Mouse (Mus musculus): Measurements from ENCODE around the gene Snx22. TPM values are rescaled to one million over a fixed set of nuclear protein-coding genes. Genes with fewer than 3 reads are reported as not detected.

Snx22 gene
- polyA plus RNA-seq, 1 experiment from 2014 or later = 9.0 TPM

GRCm38 (mm10) chr9:66061656-66062055, 7.9 kb downstream of the Snx22 start:
- peak overlapping the region; percentile 71 for H3K4me2 ChIP-seq (replicated peaks)
- DNase-seq (ENCODE audit: low spot score) = no peak
- no peaks in the 10 kb centered on the region for H3K9me3 ChIP-seq (ENCODE audit: control insufficient read depth, low read length)
- 85% methylated on average over 3 of the region's 3 CpGs for WGBS
- H3K36me3 ChIP-seq (replicated peaks; ENCODE audit: control insufficient read depth, insufficient read depth) = peaks cover 41% of the 10 kb centered on the region
- H3K4me1 ChIP-seq (replicated peaks; ENCODE audit: control insufficient read depth, insufficient read depth, low read length) = peaks cover 18% of the 10 kb centered on the region
- peak overlapping the region; percentile 80; the same call in 1 of the 2 replicates for H3K4me3 ChIP-seq (replicated peaks; ENCODE audit: low read length)
- peak overlapping the region; percentile 84; the same call in 1 of the 2 replicates for H3K9ac ChIP-seq
- no peaks in the 10 kb centered on the region for H3K27me3 ChIP-seq (ENCODE audit: control insufficient read depth, insufficient read depth, low read length)
- ATAC-seq (ENCODE audit: low FRiP score) = no peak
- no peak overlapping the region for H3K27ac ChIP-seq

- Histone ChIP-seq H3K27me3 (ENCODE audit: control insufficient read depth, insufficient read depth, low read length) (no peaks in the 10 kb centered on the region), H3K36me3 (replicated peaks; ENCODE audit: control insufficient read depth, insufficient read depth) (peaks cover 35% of the 10 kb centered on the region), H3K9ac (peak overlapping the region; percentile 84), H3K4me2 (replicated peaks) (peak overlapping the region; percentile 71), H3K4me3 (replicated peaks; ENCODE audit: low read length) (peak overlapping the region; percentile 80), H3K27ac (no peak overlapping the region), H3K4me1 (replicated peaks; ENCODE audit: control insufficient read depth, insufficient read depth, low read length) (peaks cover 18% of the 10 kb centered on the region), H3K9me3 (ENCODE audit: control insufficient read depth, low read length) (no peaks in the 10 kb centered on the region)
- no peak for ATAC-seq (ENCODE audit: low FRiP score)
- no peak for DNase-seq (ENCODE audit: low spot score)
- WGBS = 24% methylated on average over 4 of the region's 4 CpGs
Measured at GRCm38 (mm10) chr9:66060986-66061385, 8.5 kb downstream of the Snx22 start.

DNA sequence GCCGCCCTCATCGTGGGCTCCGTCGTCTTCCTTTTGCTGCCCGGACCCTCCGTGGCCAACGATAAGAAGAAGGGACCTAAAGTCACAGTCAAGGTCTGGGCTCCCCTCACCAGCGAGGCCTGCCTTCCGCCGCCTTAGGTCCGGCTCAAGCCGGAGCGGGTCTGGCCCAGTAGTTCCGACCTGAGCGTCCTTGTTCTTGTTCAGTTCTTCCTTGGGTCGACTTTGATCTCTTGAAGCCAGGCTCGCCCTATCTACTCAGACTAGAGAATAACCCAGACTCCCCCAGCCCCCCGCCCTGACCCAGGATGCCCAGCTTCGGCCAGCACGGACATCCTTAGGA, 9.2 kb downstream of the Snx22 start:
- peak; percentile 71 for ATAC-seq (ENCODE audit: low FRiP score)
- H3K9me3 ChIP-seq (ENCODE audit: control insufficient read depth, low read length) = no peaks in the 10 kb centered on the region
- peak overlapping the region; percentile 80 for H3K4me3 ChIP-seq (replicated peaks; ENCODE audit: low read length)
- DNase-seq (ENCODE audit: low spot score) = no peak
- H3K4me2 ChIP-seq (replicated peaks) = peak overlapping the region; percentile 71
- peak overlapping the region; percentile 87 for H3K27ac ChIP-seq
- H3K9ac ChIP-seq = peak overlapping the region; percentile 84
- H3K36me3 ChIP-seq (replicated peaks; ENCODE audit: control insufficient read depth, insufficient read depth) = peaks cover 28% of the 10 kb centered on the region
- H3K27me3 ChIP-seq (ENCODE audit: control insufficient read depth, insufficient read depth, low read length) = no peaks in the 10 kb centered on the region
- WGBS = under 1% methylated on average over 20 of the region's 20 CpGs
- H3K4me1 ChIP-seq (replicated peaks; ENCODE audit: control insufficient read depth, insufficient read depth, low read length) = peaks cover 18% of the 10 kb centered on the region

- Histone ChIP-seq H3K4me2 (replicated peaks) (peak within 1 kb of the TSS; percentile 71), H3K9me3 (ENCODE audit: control insufficient read depth, low read length) (no peaks in the 10 kb centered on the region), H3K4me1 (replicated peaks; ENCODE audit: control insufficient read depth, insufficient read depth, low read length) (peaks cover 18% of the 10 kb centered on the region), H3K27ac (peak within 1 kb of the TSS; percentile 87), H3K9ac (peak within 1 kb of the TSS; percentile 84), H3K4me3 (replicated peaks; ENCODE audit: low read length) (peak within 1 kb of the TSS; percentile 80), H3K36me3 (replicated peaks; ENCODE audit: control insufficient read depth, insufficient read depth) (peaks cover 24% of the 10 kb centered on the region), H3K27me3 (ENCODE audit: control insufficient read depth, insufficient read depth, low read length) (no peaks in the 10 kb centered on the region)
- DNase-seq (ENCODE audit: low spot score) (peak; percentile 97), ATAC-seq (ENCODE audit: low FRiP score) (peak; percentile 98)
- WGBS = under 1% methylated on average over 51 of the region's 51 CpGs
Measured at GRCm38 (mm10) chr9:66059583-66060307, 9.8 kb downstream of the Snx22 start, which contains the start of gene Ppib. Gene Ppib, plus strand, starts transcription at chr9:66060222.

DNA sequence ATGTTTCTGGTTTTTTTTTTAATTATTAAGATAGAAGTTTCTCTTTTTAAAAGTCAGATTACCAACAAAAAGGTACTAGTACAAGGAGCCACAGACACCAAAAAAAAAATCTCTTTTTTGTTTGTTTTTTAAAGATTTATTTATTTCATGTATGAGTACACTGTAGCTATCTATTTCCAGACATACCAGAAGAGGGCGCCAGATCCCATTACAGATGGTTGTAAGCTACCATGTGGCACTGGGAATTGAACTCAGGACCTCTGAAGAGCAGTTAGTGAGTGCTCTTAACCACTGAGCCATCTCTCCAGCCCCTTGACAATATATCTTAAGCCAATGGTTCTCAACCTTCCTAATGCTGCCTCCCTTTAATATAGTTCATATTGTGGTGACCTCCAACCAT, 15.9 kb downstream of the Snx22 start:
- H3K36me3 ChIP-seq (replicated peaks; ENCODE audit: control insufficient read depth, insufficient read depth) = no peaks in the 10 kb centered on the region
- WGBS = 23% methylated on average over 1 of the region's 1 CpGs
- DNase-seq (ENCODE audit: low spot score) (no peak), ATAC-seq (ENCODE audit: low FRiP score) (no peak)
- H3K27me3 ChIP-seq (ENCODE audit: control insufficient read depth, insufficient read depth, low read length) = no peaks in the 10 kb centered on the region
- no peak overlapping the region for H3K4me3 ChIP-seq (replicated peaks; ENCODE audit: low read length)
- no peaks in the 10 kb centered on the region for H3K9me3 ChIP-seq (ENCODE audit: control insufficient read depth, low read length)
- no peak overlapping the region for H3K4me2 ChIP-seq (replicated peaks)
- H3K27ac ChIP-seq = no peak overlapping the region
- H3K9ac ChIP-seq = no peak overlapping the region
- H3K4me1 ChIP-seq (replicated peaks; ENCODE audit: control insufficient read depth, insufficient read depth, low read length) = no peaks in the 10 kb centered on the region

DNA sequence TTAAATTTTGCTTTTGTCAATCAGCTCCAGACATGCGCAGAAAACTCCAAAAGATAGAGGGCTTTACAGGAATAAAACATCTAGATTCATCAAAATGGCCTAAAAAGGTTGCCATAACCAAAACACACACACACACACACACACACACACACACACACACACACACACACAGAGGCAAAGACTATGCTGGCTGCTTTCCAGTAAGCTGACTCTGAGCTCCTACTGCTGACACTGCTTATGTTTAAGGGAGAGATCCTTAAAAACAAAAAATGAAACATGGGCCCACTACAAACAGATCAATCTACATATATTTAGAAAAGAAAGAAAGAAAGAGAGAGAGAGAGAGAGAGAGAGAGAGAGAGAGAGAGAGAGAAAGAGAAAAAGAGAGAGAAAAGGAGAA, 16.8 kb downstream of the Snx22 start:
- Histone ChIP-seq H3K4me1 (replicated peaks; ENCODE audit: control insufficient read depth, insufficient read depth, low read length) (no peaks in the 10 kb centered on the region), H3K36me3 (replicated peaks; ENCODE audit: control insufficient read depth, insufficient read depth) (no peaks in the 10 kb centered on the region), H3K27ac (no peak overlapping the region), H3K4me2 (replicated peaks) (no peak overlapping the region), H3K4me3 (replicated peaks; ENCODE audit: low read length) (no peak overlapping the region), H3K9me3 (ENCODE audit: control insufficient read depth, low read length) (no peaks in the 10 kb centered on the region), H3K27me3 (ENCODE audit: control insufficient read depth, insufficient read depth, low read length) (no peaks in the 10 kb centered on the region), H3K9ac (no peak overlapping the region)
- DNase-seq (ENCODE audit: low spot score) (no peak), ATAC-seq (ENCODE audit: low FRiP score) (no peak)
- WGBS = 91% methylated on average over 1 of the region's 1 CpGs

DNA sequence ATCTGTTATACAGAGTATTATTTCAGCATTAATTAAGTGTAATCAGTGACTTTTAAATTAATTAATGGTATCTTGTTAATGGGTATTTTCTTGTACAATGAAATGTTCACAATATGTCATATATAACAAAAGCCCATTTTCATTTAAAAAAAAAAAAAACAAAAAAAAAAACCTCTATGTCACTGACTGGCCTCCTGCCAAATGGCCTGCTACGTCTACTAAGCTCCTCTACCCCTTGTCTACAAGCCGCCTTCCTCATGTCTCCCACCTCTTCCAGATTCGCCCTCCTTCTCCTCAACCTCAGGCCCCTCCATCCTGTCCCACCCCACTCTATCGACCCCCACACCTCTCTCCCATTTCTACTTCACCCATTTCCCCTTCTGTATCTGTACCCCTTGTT, 18.0 kb downstream of the Snx22 start:
- no peak for DNase-seq (ENCODE audit: low spot score)
- Histone ChIP-seq H3K4me3 (replicated peaks; ENCODE audit: low read length) (no peak overlapping the region), H3K9me3 (ENCODE audit: control insufficient read depth, low read length) (no peaks in the 10 kb centered on the region), H3K27ac (no peak overlapping the region), H3K4me1 (replicated peaks; ENCODE audit: control insufficient read depth, insufficient read depth, low read length) (no peaks in the 10 kb centered on the region), H3K4me2 (replicated peaks) (no peak overlapping the region), H3K36me3 (replicated peaks; ENCODE audit: control insufficient read depth, insufficient read depth) (no peaks in the 10 kb centered on the region), H3K9ac (no peak overlapping the region), H3K27me3 (ENCODE audit: control insufficient read depth, insufficient read depth, low read length) (no peaks in the 10 kb centered on the region)
- WGBS = 71% methylated on average over 4 of the region's 4 CpGs
- no peak for ATAC-seq (ENCODE audit: low FRiP score)

DNA sequence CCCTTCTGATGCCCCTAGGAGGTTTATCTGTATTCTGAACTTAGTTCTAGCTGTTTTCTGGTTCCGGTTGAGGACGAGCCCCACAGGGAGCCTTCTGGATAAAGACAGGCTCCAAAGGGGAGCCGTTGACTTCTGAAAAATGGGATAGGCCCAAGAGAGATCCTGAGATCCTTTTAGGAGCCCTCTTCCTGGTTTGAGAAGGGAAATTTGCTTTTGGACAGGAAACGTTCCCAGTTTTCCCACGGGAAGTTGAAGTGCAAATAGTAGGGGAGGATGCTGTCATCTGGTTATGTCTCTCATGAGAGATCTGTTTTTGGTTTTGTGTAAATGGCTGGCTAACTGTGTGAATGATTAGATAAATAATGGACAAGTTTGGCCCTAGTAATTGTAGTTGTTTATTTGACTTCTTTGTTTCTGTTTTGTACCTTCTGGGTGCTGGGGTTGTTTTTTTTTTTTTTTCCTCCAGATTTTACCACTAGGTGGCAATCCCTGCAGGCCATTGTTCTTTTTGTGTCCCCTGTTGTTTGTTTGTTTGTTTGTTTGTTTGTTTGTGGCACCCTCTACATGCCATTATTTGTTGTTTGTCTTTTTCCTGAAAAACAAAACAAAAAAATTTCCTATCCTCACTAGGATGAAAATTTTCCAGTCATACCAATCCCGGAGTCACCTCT, 19.5 kb downstream of the Snx22 start:
- H3K4me1 ChIP-seq (replicated peaks; ENCODE audit: control insufficient read depth, insufficient read depth, low read length) = no peaks in the 10 kb centered on the region
- DNase-seq (ENCODE audit: low spot score) (no peak), ATAC-seq (ENCODE audit: low FRiP score) (no peak)
- no peak overlapping the region for H3K27ac ChIP-seq
- no peak overlapping the region for H3K9ac ChIP-seq
- H3K36me3 ChIP-seq (replicated peaks; ENCODE audit: control insufficient read depth, insufficient read depth) = no peaks in the 10 kb centered on the region; the same call in 1 of the 2 replicates
- no peaks in the 10 kb centered on the region for H3K27me3 ChIP-seq (ENCODE audit: control insufficient read depth, insufficient read depth, low read length)
- H3K9me3 ChIP-seq (ENCODE audit: control insufficient read depth, low read length) = no peaks in the 10 kb centered on the region
- H3K4me3 ChIP-seq (replicated peaks; ENCODE audit: low read length) = no peak overlapping the region
- no peak overlapping the region for H3K4me2 ChIP-seq (replicated peaks)
- 64% methylated on average over 6 of the region's 6 CpGs for WGBS

DNA sequence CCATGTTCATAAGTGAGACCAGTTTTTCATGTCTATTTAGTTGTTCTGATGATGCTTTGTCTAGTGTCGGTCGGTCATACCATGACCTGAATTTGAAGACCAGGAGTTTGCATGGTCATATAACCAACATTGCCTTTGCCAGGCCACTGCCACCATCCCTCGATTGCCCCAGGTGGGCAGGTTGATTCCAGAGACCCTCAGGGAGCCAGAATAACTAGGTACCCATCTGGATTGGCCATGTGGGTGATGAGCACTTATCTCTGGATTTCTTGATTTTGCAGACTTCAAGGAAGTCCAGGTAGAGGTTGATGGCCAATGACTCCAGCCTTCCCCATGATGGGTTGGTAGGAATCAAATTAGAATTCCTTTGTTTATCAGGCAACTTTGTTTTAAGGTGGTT, 26.3 kb downstream of the Snx22 start:
- DNase-seq (ENCODE audit: low spot score) = no peak
- H3K4me1 ChIP-seq (replicated peaks; ENCODE audit: control insufficient read depth, insufficient read depth, low read length) = no peaks in the 10 kb centered on the region
- no peaks in the 10 kb centered on the region for H3K27me3 ChIP-seq (ENCODE audit: control insufficient read depth, insufficient read depth, low read length)
- H3K27ac ChIP-seq = no peak overlapping the region
- H3K4me2 ChIP-seq (replicated peaks) = no peak overlapping the region
- peaks cover 26% of the 10 kb centered on the region for H3K36me3 ChIP-seq (replicated peaks; ENCODE audit: control insufficient read depth, insufficient read depth)
- ATAC-seq (ENCODE audit: low FRiP score) = no peak
- no peak overlapping the region for H3K4me3 ChIP-seq (replicated peaks; ENCODE audit: low read length)
- WGBS = 99% methylated on average over 3 of the region's 3 CpGs
- no peak overlapping the region for H3K9ac ChIP-seq
- no peaks in the 10 kb centered on the region for H3K9me3 ChIP-seq (ENCODE audit: control insufficient read depth, low read length)

Measured in hindbrain, embryonic 14.5 days (tissue).